Mouse (Mus musculus): ENCODE data around the gene Trim63. TPM values are rescaled to one million over a fixed set of nuclear protein-coding genes. Genes with fewer than 3 reads are reported as not detected.

Trim63 gene
- polyA plus RNA-seq, 1 experiment from 2014 or later = 2.4 TPM

- TF ChIP-seq CTCF (IDR thresholded peaks at IDR 0.05; ENCODE audit: low read depth) = no peak
- H3K36me3 ChIP-seq (ENCODE audit: insufficient read depth, low read length) = no peaks in the 10 kb centered on the region
- no peaks in the 10 kb centered on the region for H3K4me1 ChIP-seq (replicated peaks; ENCODE audit: insufficient read depth, low read length)
- H3K9me3 ChIP-seq (replicated peaks; ENCODE audit: low read length) = no peaks in the 10 kb centered on the region
- no peak for ATAC-seq (replicated peaks; ENCODE audit: low FRiP score, low read depth)
- no peak overlapping the region for H3K4me3 ChIP-seq (replicated peaks; ENCODE audit: low read depth, low read length)
- H3K27me3 ChIP-seq (ENCODE audit: insufficient read depth, low read length) = no peaks in the 10 kb centered on the region
- H3K9ac ChIP-seq (ENCODE audit: low read depth, low read length) = no peak overlapping the region
- 80% methylated on average over 8 of the region's 8 CpGs for WGBS
- no peak for DNase-seq (ENCODE audit: low spot score)
- H3K4me2 ChIP-seq (ENCODE audit: low read length) = no peak overlapping the region
- no peak overlapping the region for H3K27ac ChIP-seq
Observed at GRCm38 (mm10) chr4:134297369-134297768, 17.6 kb upstream of the Trim63 start.

- DNase-seq (ENCODE audit: low spot score) (no peak), ATAC-seq (replicated peaks; ENCODE audit: low FRiP score, low read depth) (no peak)
- Histone ChIP-seq H3K4me1 (replicated peaks; ENCODE audit: insufficient read depth, low read length) (no peaks in the 10 kb centered on the region), H3K27me3 (ENCODE audit: insufficient read depth, low read length) (no peaks in the 10 kb centered on the region), H3K4me3 (replicated peaks; ENCODE audit: low read depth, low read length) (no peak overlapping the region), H3K9ac (ENCODE audit: low read depth, low read length) (no peak overlapping the region), H3K9me3 (replicated peaks; ENCODE audit: low read length) (no peaks in the 10 kb centered on the region), H3K27ac (no peak overlapping the region), H3K36me3 (ENCODE audit: insufficient read depth, low read length) (no peaks in the 10 kb centered on the region), H3K4me2 (ENCODE audit: low read length) (no peak overlapping the region)
- WGBS = 78% methylated on average over 19 of the region's 19 CpGs
- TF ChIP-seq CTCF (IDR thresholded peaks at IDR 0.05; ENCODE audit: low read depth) = no peak
Observed at GRCm38 (mm10) chr4:134298626-134299497, 16.1 kb upstream of the Trim63 start.

GRCm38 (mm10) chr4:134299498-134299810 lies 15.5 kb upstream of the Trim63 start:
- Histone ChIP-seq H3K4me2 (ENCODE audit: low read length) (no peak overlapping the region), H3K27ac (no peak overlapping the region), H3K4me3 (replicated peaks; ENCODE audit: low read depth, low read length) (no peak overlapping the region), H3K36me3 (ENCODE audit: insufficient read depth, low read length) (no peaks in the 10 kb centered on the region), H3K27me3 (ENCODE audit: insufficient read depth, low read length) (no peaks in the 10 kb centered on the region), H3K9me3 (replicated peaks; ENCODE audit: low read length) (no peaks in the 10 kb centered on the region), H3K4me1 (replicated peaks; ENCODE audit: insufficient read depth, low read length) (no peaks in the 10 kb centered on the region), H3K9ac (ENCODE audit: low read depth, low read length) (no peak overlapping the region)
- TF ChIP-seq CTCF (IDR thresholded peaks at IDR 0.05; ENCODE audit: low read depth) = no peak
- DNase-seq (ENCODE audit: low spot score) (no peak), ATAC-seq (replicated peaks; ENCODE audit: low FRiP score, low read depth) (no peak)
- 54% methylated on average over 4 of the region's 4 CpGs for WGBS

GRCm38 (mm10) chr4:134300316-134300715 lies 14.6 kb upstream of the Trim63 start:
- no peaks in the 10 kb centered on the region for H3K36me3 ChIP-seq (ENCODE audit: insufficient read depth, low read length)

GRCm38 (mm10) chr4:134302084-134302483 lies 12.8 kb upstream of the Trim63 start:
- Histone ChIP-seq H3K4me1 (replicated peaks; ENCODE audit: insufficient read depth, low read length) (peaks cover under 1% of the 10 kb centered on the region; the same call in 1 of the 2 replicates), H3K4me3 (replicated peaks; ENCODE audit: low read depth, low read length) (no peak overlapping the region), H3K4me2 (ENCODE audit: low read length) (no peak overlapping the region), H3K9ac (ENCODE audit: low read depth, low read length) (no peak overlapping the region), H3K27me3 (ENCODE audit: insufficient read depth, low read length) (no peaks in the 10 kb centered on the region), H3K27ac (no peak overlapping the region), H3K9me3 (replicated peaks; ENCODE audit: low read length) (no peaks in the 10 kb centered on the region), H3K36me3 (ENCODE audit: insufficient read depth, low read length) (no peaks in the 10 kb centered on the region)
- ATAC-seq (replicated peaks; ENCODE audit: low FRiP score, low read depth) (no peak), DNase-seq (ENCODE audit: low spot score) (no peak)
- TF ChIP-seq CTCF (IDR thresholded peaks at IDR 0.05; ENCODE audit: low read depth) = no peak
- WGBS = 74% methylated on average over 5 of the region's 5 CpGs

More at GRCm38 (mm10) chr4:134300316-134300715, 14.6 kb upstream of the Trim63 start:
- DNase-seq (ENCODE audit: low spot score) (no peak), ATAC-seq (replicated peaks; ENCODE audit: low FRiP score, low read depth) (no peak)
- H3K4me3 ChIP-seq (replicated peaks; ENCODE audit: low read depth, low read length) = no peak overlapping the region
- no peak overlapping the region for H3K4me2 ChIP-seq (ENCODE audit: low read length)
- no peak overlapping the region for H3K9ac ChIP-seq (ENCODE audit: low read depth, low read length)
- no peaks in the 10 kb centered on the region for H3K27me3 ChIP-seq (ENCODE audit: insufficient read depth, low read length)
- no peak overlapping the region for H3K27ac ChIP-seq
- TF ChIP-seq CTCF (IDR thresholded peaks at IDR 0.05; ENCODE audit: low read depth) = no peak
- 63% methylated on average over 9 of the region's 9 CpGs for WGBS
- no peaks in the 10 kb centered on the region for H3K4me1 ChIP-seq (replicated peaks; ENCODE audit: insufficient read depth, low read length)
- H3K9me3 ChIP-seq (replicated peaks; ENCODE audit: low read length) = no peaks in the 10 kb centered on the region

GRCm38 (mm10) chr4:134306963-134307362 lies 8.0 kb upstream of the Trim63 start:
- DNase-seq (ENCODE audit: low spot score) (no peak), ATAC-seq (replicated peaks; ENCODE audit: low FRiP score, low read depth) (peak; percentile 36; the same call in 1 of the 2 replicates)
- H3K4me1 ChIP-seq (replicated peaks; ENCODE audit: insufficient read depth, low read length) = peaks cover 6% of the 10 kb centered on the region
- no peaks in the 10 kb centered on the region for H3K36me3 ChIP-seq (ENCODE audit: insufficient read depth, low read length)
- H3K4me2 ChIP-seq (ENCODE audit: low read length) = peak overlapping the region; percentile 27; the same call in 1 of the 2 replicates
- no peak overlapping the region for H3K9ac ChIP-seq (ENCODE audit: low read depth, low read length)
- 63% methylated on average over 2 of the region's 2 CpGs for WGBS
- H3K27me3 ChIP-seq (ENCODE audit: insufficient read depth, low read length) = no peaks in the 10 kb centered on the region
- H3K9me3 ChIP-seq (replicated peaks; ENCODE audit: low read length) = no peaks in the 10 kb centered on the region
- H3K27ac ChIP-seq = no peak overlapping the region
- no peak overlapping the region for H3K4me3 ChIP-seq (replicated peaks; ENCODE audit: low read depth, low read length)
- TF ChIP-seq CTCF (IDR thresholded peaks at IDR 0.05; ENCODE audit: low read depth) = no peak

All from kidney, postnatal 0 days (tissue).